Mouse (Mus musculus) myocyte (in vitro differentiated cells): ENCODE data around the gene Il33. TPM values are rescaled to one million over a fixed set of nuclear protein-coding genes. Genes with fewer than 3 reads are reported as not detected.

Experiments used
- H3K27me3 ChIP-seq: one replicate; pipeline ENCODE4 v1.6.1; 2011; ENCODE audit not compliant: control insufficient read depth, insufficient read depth, insufficient read length
- H3K36me3 ChIP-seq: one replicate; pipeline ENCODE4 v1.6.1; 2011; ENCODE audit not compliant: control insufficient read depth, insufficient read depth
- H3K4me2 ChIP-seq: one replicate; pipeline ENCODE4 v1.6.1; 2011; ENCODE audit warnings: low read depth, control low read depth
- H3K4me3 ChIP-seq: one replicate; pipeline ENCODE4 v1.5.1; 2011; ENCODE audit warnings: mild to moderate bottlenecking, control low read depth, moderate library complexity
- H3K79me2 ChIP-seq: one replicate; pipeline ENCODE4 v1.6.1; 2011; ENCODE audit not compliant: control insufficient read depth, insufficient read depth
- H3ac ChIP-seq: one replicate; pipeline ENCODE4 v1.6.1; 2011; ENCODE audit not compliant: control insufficient read depth, insufficient read length
- CEBPB ChIP-seq: IDR thresholded peaks from 2 replicates; pipeline ENCODE4 v1.6.1; 2011; ENCODE audit warnings: mild to moderate bottlenecking, moderate library complexity; ENCODE audit not compliant: poor library complexity, insufficient read depth, severe bottlenecking
- E2F4 ChIP-seq: IDR thresholded peaks from one replicate; pipeline ENCODE4 v1.6.1; 2011; ENCODE audit warnings: mild to moderate bottlenecking, control low read depth, moderate library complexity; ENCODE audit not compliant: insufficient read depth
- MAX ChIP-seq: IDR thresholded peaks from one replicate; pipeline ENCODE4 v1.6.1; 2011; ENCODE audit warnings: low read depth, mild to moderate bottlenecking, control low read depth
- MYOD1 ChIP-seq, 3 experiments: IDR thresholded peaks; one replicate each; pipeline ENCODE4 v1.6.1; 2011; ENCODE audit warnings: control low read depth in 2 of 3, low read depth in 2 of 3, mild to moderate bottlenecking in 2 of 3, moderate library complexity in 1 of 3; ENCODE audit not compliant: insufficient read length in 2 of 3, control insufficient read depth in 1 of 3
- MYOG ChIP-seq, 3 experiments: IDR thresholded peaks; one replicate each; pipeline ENCODE4 v1.6.1; 2011; ENCODE audit warnings: control low read depth in 2 of 3, low read depth in 2 of 3, mild to moderate bottlenecking in 2 of 3; ENCODE audit not compliant: insufficient read length in 2 of 3, control insufficient read depth in 1 of 3, insufficient read depth in 1 of 3
- POLR2A ChIP-seq: IDR thresholded peaks from one replicate; pipeline ENCODE4 v1.6.1; 2011; ENCODE audit warnings: low read depth, mild to moderate bottlenecking, control low read depth, moderate library complexity; ENCODE audit not compliant: insufficient read length
- POLR2AphosphoS2 ChIP-seq: IDR thresholded peaks from one replicate; pipeline ENCODE4 v1.6.1; 2011; ENCODE audit warnings: low read depth, control low read depth; ENCODE audit not compliant: insufficient read length
- REST ChIP-seq: IDR thresholded peaks from one replicate; pipeline ENCODE4 v1.6.1; 2011; ENCODE audit warnings: mild to moderate bottlenecking, control low read depth, moderate library complexity; ENCODE audit not compliant: insufficient read depth, insufficient read length
- SRF ChIP-seq: IDR thresholded peaks from one replicate; pipeline ENCODE4 v1.6.1; 2011; ENCODE audit warnings: low read depth; ENCODE audit not compliant: control insufficient read depth, insufficient read length
- TCF12 ChIP-seq: IDR thresholded peaks from one replicate; pipeline ENCODE4 v1.6.1; 2011; ENCODE audit warnings: mild to moderate bottlenecking, control low read depth; ENCODE audit not compliant: poor library complexity, insufficient read depth, severe bottlenecking
- TCF3 ChIP-seq: IDR thresholded peaks from one replicate; pipeline ENCODE4 v1.6.1; 2011; ENCODE audit warnings: low read depth, control low read depth; ENCODE audit not compliant: insufficient read length
- USF1 ChIP-seq: IDR thresholded peaks from one replicate; pipeline ENCODE4 v1.6.1; 2011; ENCODE audit warnings: low read depth, mild to moderate bottlenecking, control low read depth, moderate library complexity
- polyA plus RNA-seq: library from polyadenylated mRNA; unstranded; fragments of >200 nt; fragmentation: generic; extraction: Trizol; gene quantifications from one replicate; pipeline ENCODE4 v1.2.1, GENCODE M21; 2012; ENCODE audit warnings: missing spikeins

Gene Il33
- polyA plus RNA-seq, 1 experiment: 1.4 TPM

GRCm38 (mm10) chr19:30006371-30006770 lies 81.5 kb downstream of the Il33 start:
- no peak for TF ChIP-seq REST
- no peak for TF ChIP-seq CEBPB
- no peak for TF ChIP-seq TCF3
- TF ChIP-seq MYOD1 (IDR thresholded peaks at IDR 0.05; ENCODE audit: control insufficient read depth in 1 of 3, insufficient read length in 2 of 3, low read depth in 2 of 3): no peak
- no peak for TF ChIP-seq MAX
- TF ChIP-seq TCF12: no peak
- no peak for TF ChIP-seq SRF
- no peak for TF ChIP-seq MYOG (IDR thresholded peaks at IDR 0.05; ENCODE audit: control insufficient read depth in 1 of 3, insufficient read depth in 1 of 3, insufficient read length in 2 of 3, low read depth in 2 of 3)
- no peak for TF ChIP-seq POLR2A
- no peak for TF ChIP-seq POLR2AphosphoS2
- TF ChIP-seq USF1: no peak
- TF ChIP-seq E2F4: no peak
- no peaks in the 10 kb centered on the region for H3K36me3 ChIP-seq

More at GRCm38 (mm10) chr19:30006371-30006770, 81.5 kb downstream of the Il33 start:
- H3ac ChIP-seq: no peak overlapping the region
- no peak overlapping the region for H3K4me3 ChIP-seq
- H3K4me2 ChIP-seq: no peak overlapping the region
- no peaks in the 10 kb centered on the region for H3K79me2 ChIP-seq
- peaks cover 4% of the 10 kb centered on the region for H3K27me3 ChIP-seq

Other genes starting within 250 kb of the Il33 start
- gene Mlana, start 227.3 kb upstream of the Il33 start, polyA plus RNA-seq: not detected
- gene 9930021J03Rik, start 119.1 kb upstream of the Il33 start, polyA plus RNA-seq: 3.1 TPM
- gene Ranbp6, start 112.1 kb upstream of the Il33 start, polyA plus RNA-seq: 2.1 TPM
- gene Trpd52l3, start 78.7 kb downstream of the Il33 start, polyA plus RNA-seq: not detected
- gene Uhrf2, start 105.4 kb downstream of the Il33 start, polyA plus RNA-seq: 17.2 TPM